Mouse (Mus musculus) hindbrain, postnatal 0 days (tissue): Measurements from ENCODE around the gene Slc23a2. TPM values are rescaled to one million over a fixed set of nuclear protein-coding genes. Genes with fewer than 3 reads are reported as not detected.

Experiments used
- ATAC-seq: fragments of 200-750 bp; cut with Nextera tagmentation; 2 replicates; pipeline ENCODE4 v1.8.0; 2017; ENCODE audit warnings: mild to moderate bottlenecking, moderate TSS enrichment, moderate library complexity
- DNase-seq: peaks from one replicate; pipeline ENCODE4 v3.0.0-alpha.2; 2015; ENCODE audit warnings: low spot score
- H3K27ac ChIP-seq: fragments of 300-500 bp; sonication (generic); 2 replicates; pipeline ENCODE4 v1.5.1; 2014; ENCODE audit warnings: mild to moderate bottlenecking
- H3K27me3 ChIP-seq: fragments of 300-500 bp; sonication (generic); 2 replicates; pipeline ENCODE4 v1.6.1; 2014; ENCODE audit warnings: low read length, mixed read lengths; ENCODE audit not compliant: insufficient read depth
- H3K36me3 ChIP-seq: fragments of 300-500 bp; sonication (generic); 2 replicates; pipeline ENCODE4 v1.6.1; 2014; ENCODE audit warnings: low read length, mixed read lengths; ENCODE audit not compliant: insufficient read depth
- H3K4me1 ChIP-seq: fragments of 300-500 bp; sonication (generic); 2 replicates; pipeline ENCODE4 v1.6.1; 2014; ENCODE audit warnings: antibody characterized with exemption, low read length, mixed read lengths; ENCODE audit not compliant: insufficient read depth
- H3K4me2 ChIP-seq: fragments of 300-500 bp; sonication (generic); 2 replicates; pipeline ENCODE4 v1.6.1; 2014; ENCODE audit warnings: low read depth, mild to moderate bottlenecking, low read length, moderate library complexity, mixed read lengths
- H3K4me3 ChIP-seq: fragments of 300-500 bp; sonication (generic); 2 replicates; pipeline ENCODE4 v1.5.1; 2014; ENCODE audit warnings: low read length
- H3K9ac ChIP-seq: fragments of 300-500 bp; sonication (generic); replicated peaks from 2 replicates; pipeline ENCODE4 v1.6.1; 2014; ENCODE audit warnings: mild to moderate bottlenecking, low read length, moderate library complexity, mixed read lengths
- H3K9me3 ChIP-seq: fragments of 300-500 bp; sonication (generic); 2 replicates; pipeline ENCODE4 v1.6.1; 2016; ENCODE audit warnings: low read length, mixed read lengths
- CTCF ChIP-seq: IDR thresholded peaks from 2 replicates; pipeline ENCODE4 v1.5.1; 2016; ENCODE audit warnings: antibody characterized with exemption, control low read depth, low read depth
- WGBS: fragments of 180-500 bp; shearing (Covaris S2); extraction: QIAGEN DNeasy Blood & Tissue Kit; methylation state at CpG from one replicate; pipeline ENCODE4 v1.1.7; 2014; 5-methylcytosine and 5-hydroxymethylcytosine counted together
- polyA plus RNA-seq: library from polyadenylated mRNA; unstranded; fragments of >200 nt; fragmentation: Nextera tagmentation; extraction: Ambion mirVana; gene quantifications from 2 replicates; pipeline ENCODE4 v1.2.1, GENCODE M21; 2015
- total RNA-seq: library from RNA; depleted of rRNA; stranded (reverse); fragments of >200 nt; gene quantifications from 2 replicates; pipeline ENCODE4 v1.2.3, GENCODE M21; 2014

Slc23a2 gene
- total and polyA plus RNA-seq, 2 experiments from 2014 or later, result 49.4 to 83.1 TPM

DNA sequence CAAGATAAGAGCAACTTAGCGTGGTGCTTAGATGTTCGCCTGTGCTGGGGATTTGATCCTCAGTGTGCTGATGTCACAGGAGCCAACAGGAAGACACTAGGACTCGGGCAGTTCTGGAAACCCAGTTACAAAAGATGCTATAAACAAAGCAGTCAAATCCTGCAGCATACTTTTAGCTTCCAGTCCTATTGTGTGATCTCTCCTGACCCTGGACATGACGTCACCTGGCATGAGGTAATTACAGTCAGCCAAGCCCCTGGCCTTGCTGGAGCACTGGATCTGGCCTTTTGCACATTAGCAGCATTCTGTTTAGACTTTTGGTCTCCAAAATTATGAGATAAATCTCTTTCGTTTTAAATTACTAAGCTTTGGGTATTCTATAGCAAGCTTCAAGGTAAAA, 38.8 kb downstream of the Slc23a2 start:
- TF ChIP-seq CTCF, result no peak
- H3K4me1 ChIP-seq, result peaks cover 18% of the 10 kb centered on the region
- no peak overlapping the region for H3K4me2 ChIP-seq
- DNase-seq (no peak), ATAC-seq (no peak)
- H3K9ac ChIP-seq, result no peak overlapping the region
- 71% methylated on average over 5 of the region's 5 CpGs for WGBS
- no peak overlapping the region for H3K4me3 ChIP-seq
- H3K9me3 ChIP-seq, result no peaks in the 10 kb centered on the region
- no peaks in the 10 kb centered on the region for H3K27me3 ChIP-seq
- no peaks in the 10 kb centered on the region for H3K36me3 ChIP-seq
- H3K27ac ChIP-seq, result no peak overlapping the region

DNA sequence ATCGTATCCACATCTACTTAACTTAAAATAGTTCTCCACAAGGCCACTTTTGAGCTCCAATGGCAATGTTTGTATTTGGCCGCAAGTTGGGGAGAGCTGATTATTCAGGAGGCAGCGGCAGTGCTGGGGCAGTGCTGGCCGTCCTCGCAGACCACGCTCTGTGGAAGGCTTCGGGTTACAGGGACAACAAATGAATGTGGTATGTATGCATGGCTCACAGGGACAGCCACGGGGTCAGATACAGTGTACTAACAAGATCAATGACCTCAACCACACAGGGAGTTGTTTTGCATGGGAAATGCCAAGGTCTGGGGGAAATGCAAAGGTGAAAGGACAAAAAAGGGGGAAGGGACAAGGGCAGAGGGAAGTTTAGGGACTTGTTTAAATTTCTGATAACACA, 41.6 kb downstream of the Slc23a2 start:
- Histone ChIP-seq H3K9me3 (no peaks in the 10 kb centered on the region), H3K27ac (no peak overlapping the region; the same call in 1 of the 2 replicates), H3K4me2 (no peak overlapping the region), H3K36me3 (peaks cover 6% of the 10 kb centered on the region; the same call in 1 of the 2 replicates), H3K4me1 (peaks cover 18% of the 10 kb centered on the region), H3K4me3 (no peak overlapping the region), H3K27me3 (no peaks in the 10 kb centered on the region), H3K9ac (no peak overlapping the region)
- TF ChIP-seq CTCF, result no peak
- 21% methylated on average over 8 of the region's 8 CpGs for whole genome bisulfite sequencing
- DNase-seq (no peak), ATAC-seq (no peak)

GRCm38 (mm10) chr2:132102505-132103130, 42.3 kb downstream of the Slc23a2 start:
- WGBS, result 71% methylated on average over 10 of the region's 10 CpGs
- Histone ChIP-seq H3K4me1 (peaks cover 16% of the 10 kb centered on the region), H3K4me2 (no peak overlapping the region), H3K36me3 (peaks cover 11% of the 10 kb centered on the region; the same call in 1 of the 2 replicates), H3K27ac (no peak overlapping the region; the same call in 1 of the 2 replicates), H3K4me3 (no peak overlapping the region), H3K9ac (no peak overlapping the region), H3K9me3 (no peaks in the 10 kb centered on the region), H3K27me3 (no peaks in the 10 kb centered on the region)
- ATAC-seq, result no peak
- no peak for DNase-seq
- TF ChIP-seq CTCF, result no peak

DNA sequence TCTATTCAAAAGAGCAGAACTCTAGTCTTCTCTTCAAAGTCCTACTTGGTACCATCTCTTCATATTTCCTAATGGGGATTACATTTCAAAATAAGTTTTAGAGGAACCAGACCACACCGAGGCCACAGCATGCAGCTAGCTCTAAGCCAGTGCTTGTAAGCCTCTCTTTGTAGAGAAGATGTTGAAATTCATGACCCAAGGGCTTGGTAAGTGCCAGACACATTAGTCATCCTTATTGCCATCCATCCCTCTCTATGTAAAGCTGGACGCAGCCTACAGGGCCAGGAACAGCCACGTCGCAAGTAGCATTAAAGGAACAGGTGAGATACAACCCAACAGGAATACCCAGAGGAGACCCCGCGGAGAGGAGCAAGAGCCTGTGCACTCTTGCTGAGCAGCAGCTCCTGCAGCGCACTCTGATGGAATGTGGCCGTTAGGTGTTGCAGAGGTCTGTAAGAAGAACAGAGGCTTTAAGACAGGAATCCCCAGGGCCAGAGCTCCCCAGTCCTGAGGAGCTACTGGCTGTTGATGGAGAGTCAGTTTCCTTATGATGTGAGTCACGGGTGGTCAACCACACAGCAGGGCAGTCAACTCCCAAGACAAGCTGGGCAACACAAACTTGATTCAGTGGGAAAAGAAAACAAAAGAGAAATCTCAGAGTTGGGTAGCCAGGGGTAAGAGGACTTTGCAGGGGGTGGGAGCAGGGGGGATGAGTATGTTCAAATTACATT, 45.8 kb downstream of the Slc23a2 start:
- H3K4me1 ChIP-seq, result peaks cover 4% of the 10 kb centered on the region; the same call in 1 of the 2 replicates
- no peak overlapping the region for H3K27ac ChIP-seq
- H3K9me3 ChIP-seq, result no peaks in the 10 kb centered on the region
- ATAC-seq, result no peak
- DNase-seq, result no peak
- no peaks in the 10 kb centered on the region for H3K27me3 ChIP-seq
- no peak overlapping the region for H3K4me2 ChIP-seq
- H3K36me3 ChIP-seq, result peaks cover 12% of the 10 kb centered on the region; the same call in 1 of the 2 replicates
- H3K9ac ChIP-seq, result no peak overlapping the region
- WGBS, result 68% methylated on average over 9 of the region's 9 CpGs
- H3K4me3 ChIP-seq, result no peak overlapping the region
- TF ChIP-seq CTCF, result no peak

GRCm38 (mm10) chr2:132098365-132098764, 46.5 kb downstream of the Slc23a2 start:
- no peak overlapping the region for H3K9ac ChIP-seq
- DNase-seq, result no peak
- no peak overlapping the region for H3K4me3 ChIP-seq
- WGBS, result 81% methylated on average over 4 of the region's 4 CpGs
- H3K27ac ChIP-seq, result no peak overlapping the region
- peaks cover 4% of the 10 kb centered on the region; the same call in 1 of the 2 replicates for H3K4me1 ChIP-seq
- H3K4me2 ChIP-seq, result no peak overlapping the region
- H3K9me3 ChIP-seq, result no peaks in the 10 kb centered on the region
- no peak for ATAC-seq
- H3K36me3 ChIP-seq, result peaks cover 18% of the 10 kb centered on the region; the same call in 1 of the 2 replicates
- H3K27me3 ChIP-seq, result no peaks in the 10 kb centered on the region
- TF ChIP-seq CTCF, result no peak

DNA sequence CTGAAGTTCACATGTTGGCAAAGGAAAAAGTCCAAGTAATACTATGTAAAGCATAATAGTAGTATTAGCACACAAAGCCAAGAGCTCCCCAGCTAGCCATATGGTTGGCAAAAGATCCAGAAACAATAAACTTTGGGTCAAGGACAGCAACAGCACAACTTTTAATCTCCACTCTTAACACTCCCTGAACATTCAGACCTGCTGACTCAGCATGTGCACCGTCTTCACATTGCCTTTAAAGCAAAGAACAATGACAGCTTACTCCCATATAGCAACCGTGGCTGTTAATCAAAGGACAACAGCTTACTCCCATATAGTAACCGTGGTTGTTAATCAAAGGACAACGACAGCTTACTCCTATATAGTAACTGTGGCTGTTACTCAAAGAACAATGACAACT, 48.3 kb downstream of the Slc23a2 start:
- 59% methylated on average over 4 of the region's 4 CpGs for WGBS
- no peak overlapping the region for H3K4me2 ChIP-seq
- H3K4me3 ChIP-seq, result no peak overlapping the region
- H3K27ac ChIP-seq, result no peak overlapping the region
- DNase-seq (no peak), ATAC-seq (no peak)
- no peaks in the 10 kb centered on the region for H3K9me3 ChIP-seq
- H3K27me3 ChIP-seq, result no peaks in the 10 kb centered on the region
- TF ChIP-seq CTCF, result no peak
- no peaks in the 10 kb centered on the region for H3K4me1 ChIP-seq
- H3K9ac ChIP-seq, result no peak overlapping the region
- H3K36me3 ChIP-seq, result peaks cover 20% of the 10 kb centered on the region; the same call in 1 of the 2 replicates

GRCm38 (mm10) chr2:132095821-132096220, 49.1 kb downstream of the Slc23a2 start:
- 84% methylated on average over 6 of the region's 6 CpGs for WGBS
- DNase-seq (no peak), ATAC-seq (no peak)
- Histone ChIP-seq H3K27me3 (no peaks in the 10 kb centered on the region), H3K9ac (no peak overlapping the region), H3K4me3 (no peak overlapping the region), H3K36me3 (peaks cover 20% of the 10 kb centered on the region; the same call in 1 of the 2 replicates), H3K27ac (no peak overlapping the region), H3K9me3 (no peaks in the 10 kb centered on the region), H3K4me1 (no peaks in the 10 kb centered on the region), H3K4me2 (no peak overlapping the region)
- no peak for TF ChIP-seq CTCF
